Mouse (Mus musculus) megakaryocyte, embryonic 14.5 days (primary cell): ENCODE data around the gene Pard6a.

Experiments used
- FLI1 ChIP-seq: IDR thresholded peaks from 2 replicates; pipeline ENCODE4 v1.6.1; 2012; ENCODE audit warnings: low read length, inconsistent platforms, mixed read lengths
- GATA1 ChIP-seq: IDR thresholded peaks from 3 replicates; pipeline ENCODE4 v1.6.1; 2012; ENCODE audit warnings: mixed read lengths, low read length, inconsistent platforms, borderline replicate concordance

GRCm38 (mm10) chr8:105715042-105715441 lies 14.1 kb downstream of the Pard6a start:
- TF ChIP-seq GATA1 (no peak), FLI1 (no peak)
